Mouse (Mus musculus) E14TG2a.4 (cell line): Measurements from ENCODE around the gene Ppm1h.

Experiments
- CTCF ChIP-seq: conservative IDR thresholded peaks from 2 replicates; pipeline ENCODE4 v1.5.1; 2014; ENCODE audit warnings: low read length
- NANOG ChIP-seq: IDR thresholded peaks from 2 replicates; pipeline ENCODE4 v1.6.1; 2014; ENCODE audit warnings: borderline replicate concordance, low read length, mixed read lengths
- POU5F1 ChIP-seq: IDR thresholded peaks from 2 replicates; pipeline ENCODE4 v1.6.1; 2014; ENCODE audit warnings: low read length, borderline replicate concordance

DNA sequence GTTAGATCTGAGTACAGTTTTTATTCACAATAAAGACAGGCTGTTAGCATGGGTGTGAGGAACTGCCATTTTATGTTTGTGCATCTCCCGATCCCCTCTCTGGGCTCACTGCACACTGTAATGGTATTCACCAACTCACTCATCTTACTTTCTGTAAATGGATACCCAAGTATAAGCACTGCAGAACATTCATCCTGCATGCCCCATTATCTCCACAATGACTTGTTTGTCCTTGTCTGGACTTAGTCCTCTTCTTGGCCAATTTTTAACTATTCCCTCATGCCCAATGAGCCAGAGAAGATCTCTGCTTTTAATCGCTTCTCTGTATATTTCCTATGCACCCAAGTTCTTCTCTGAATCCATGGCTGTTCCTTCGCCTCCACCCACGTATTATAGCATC is 38.7 kb upstream of the Ppm1h start:
- TF ChIP-seq CTCF (no peak), NANOG (no peak), POU5F1 (no peak)
